Comparison of ENCODE assay signal across 14 mouse cellular contexts in genomic region chr16:95303676-95304075, GRCm38 (mm10). TPM values are rescaled to one million over a fixed set of nuclear protein-coding genes. Genes with fewer than 3 reads are reported as not detected.
A peak's percentile ranks its signal among the peaks of the same experiment; 100 is the strongest.
DNase-seq lines count a peak whose midpoint lies in the region; ATAC-seq lines count a peak whose summit lies in the region.
"Had no signal": no experiment of that assay in that cellular context is flagged by ENCODE, and none has a peak within 500 bp of the region (broad histone marks: within the 10 kb centered on the region; RNA-seq: fewer than 3 reads in every experiment).

No protein-coding gene starts in this region.

- DNase-seq in heart, adult 11 months: peak; percentile 88
- DNase-seq in heart, postnatal 25 days (ENCODE audit: low spot score): no peak
- DNase-seq in lung, postnatal 10 days: no peak
- peak; percentile 47 for DNase-seq in induced T-regulatory cell, adult 2 months (ENCODE audit: low read depth)
- DNase-seq in thymus, postnatal 14 days: peak; percentile 19
- no peak for DNase-seq in right cerebral cortex, postnatal 4 days
- DNase-seq: adrenal gland, postnatal 10 days; right cerebral cortex, postnatal 25 days had no signal

- no peaks in the 10 kb centered on the region for H3K9me3 ChIP-seq in lung, embryonic 16.5 days (ENCODE audit: control insufficient read depth, low read length)
- 0 out of 2 replicates have a peak, but pooled peaks cover 4% of the 10 kb centered on the region for H3K9me3 ChIP-seq in hindbrain, embryonic 12.5 days (replicated peaks)
- H3K9me3 ChIP-seq: embryonic facial prominence, embryonic 12.5 days; intestine, embryonic 15.5 days; midbrain, embryonic 13.5 days had no signal

- H3K4me2 ChIP-seq in lung, embryonic 16.5 days (ENCODE audit: low read depth, low read length): no peak overlapping the region
- H3K4me2 ChIP-seq in hindbrain, embryonic 12.5 days (replicated peaks): no peak overlapping the region
- H3K4me2 ChIP-seq: embryonic facial prominence, embryonic 12.5 days; intestine, embryonic 15.5 days; midbrain, embryonic 13.5 days had no signal

- ATAC-seq in lung, embryonic 16.5 days (ENCODE audit: low read depth): peak; percentile 42; the same call in 1 of the 2 replicates
- no peak for ATAC-seq in hindbrain, embryonic 12.5 days (ENCODE audit: low FRiP score)
- ATAC-seq: forebrain, embryonic 16.5 days; intestine, embryonic 15.5 days; midbrain, embryonic 13.5 days had no signal

- H3K4me1 ChIP-seq in lung, embryonic 16.5 days (replicated peaks; ENCODE audit: control insufficient read depth, insufficient read depth, low read length): 0 out of 2 replicates have a peak, but pooled peaks cover 2% of the 10 kb centered on the region
- H3K4me1 ChIP-seq in hindbrain, embryonic 12.5 days: no peaks in the 10 kb centered on the region
- H3K4me1 ChIP-seq: embryonic facial prominence, embryonic 12.5 days; midbrain, embryonic 13.5 days had no signal

- intact Hi-C loops in heart, postnatal 25 days (cut with DNase I): no loop called here

- H3K9ac ChIP-seq in lung, embryonic 16.5 days (ENCODE audit: low read length): no peak overlapping the region
- H3K9ac ChIP-seq in hindbrain, embryonic 12.5 days: no peak overlapping the region
- H3K9ac ChIP-seq: embryonic facial prominence, embryonic 12.5 days; intestine, embryonic 15.5 days; midbrain, embryonic 13.5 days had no signal

- H3K4me3 ChIP-seq in lung, embryonic 16.5 days (ENCODE audit: low read length): no peak overlapping the region
- H3K4me3 ChIP-seq in hindbrain, embryonic 12.5 days: no peak overlapping the region
- H3K4me3 ChIP-seq: embryonic facial prominence, embryonic 12.5 days; intestine, embryonic 15.5 days; midbrain, embryonic 13.5 days had no signal

- H3K36me3 ChIP-seq in lung, embryonic 16.5 days (ENCODE audit: control insufficient read depth, insufficient read depth, low read length): no peaks in the 10 kb centered on the region
- no peaks in the 10 kb centered on the region for H3K36me3 ChIP-seq in hindbrain, embryonic 12.5 days
- H3K36me3 ChIP-seq: embryonic facial prominence, embryonic 12.5 days; intestine, embryonic 15.5 days; midbrain, embryonic 13.5 days had no signal

- H3K27ac ChIP-seq in lung, embryonic 16.5 days (ENCODE audit: low read length): peak overlapping the region; percentile 23
- no peak overlapping the region for H3K27ac ChIP-seq in hindbrain, embryonic 12.5 days
- H3K27ac ChIP-seq: embryonic facial prominence, embryonic 12.5 days; intestine, embryonic 15.5 days; midbrain, embryonic 13.5 days had no signal

- H3K27me3 ChIP-seq in lung, embryonic 16.5 days (ENCODE audit: control insufficient read depth, insufficient read depth, low read depth, low read length): no peaks in the 10 kb centered on the region
- H3K27me3 ChIP-seq in hindbrain, embryonic 12.5 days: no peaks in the 10 kb centered on the region
- H3K27me3 ChIP-seq: embryonic facial prominence, embryonic 12.5 days; intestine, embryonic 15.5 days; midbrain, embryonic 13.5 days had no signal

- WGBS in lung, embryonic 16.5 days: 45% methylated on average over 9 of the region's 9 CpGs
- 72% methylated on average over 9 of the region's 9 CpGs for WGBS in hindbrain, embryonic 12.5 days

RNA-seq across cellular contexts. Expression of gene Kcnj15, which starts 46.3 kb away (rescaled TPM):
- total RNA-seq in heart, postnatal 25 days (2021): 1 to 10 TPM; 1.2 to 1.6 TPM
- polyA plus RNA-seq in lung, embryonic 16.5 days (2015; fragmentation: Nextera tagmentation; extraction: Ambion mirVana): 4.0 and 4.3 TPM in 2 replicates
- 0.27 and 0.43 TPM in 2 replicates for polyA plus RNA-seq in hindbrain, embryonic 12.5 days (2016; fragmentation: Nextera tagmentation; extraction: Ambion mirVana)
- polyA plus RNA-seq: forebrain, embryonic 16.5 days had no signal

Comparison
In these comparisons a context has a peak if more than half of its experiments do, and no peak if none do; other contexts are left out.
1. DNase-seq: peak in heart, adult 11 months (single experiment), induced T-regulatory cell, adult 2 months (single experiment) and thymus, postnatal 14 days (single experiment); none in heart, postnatal 25 days (single experiment), lung, postnatal 10 days (single experiment) and right cerebral cortex, postnatal 4 days (single experiment).